Mouse (Mus musculus) urinary bladder, postnatal 36 days (tissue): ENCODE measurements around the gene Aldh1a1.
A peak's percentile ranks its signal among the peaks of the same experiment; 100 is the strongest.
"Not testable (repeated sequence)": the region's sequence is repeated elsewhere in the genome, so short reads cannot be mapped to it uniquely, and the experiment has no call there.

Source experiments
- DNase-seq, 2 experiments: peaks; one replicate each; pipeline ENCODE4 v3.0.0; 2022; ENCODE audit warnings: low spot score in 2 of 2, mixed read lengths in 1 of 2

Gene Aldh1a1

GRCm38 (mm10) chr19:20549409-20549808 lies 56.9 kb downstream of the Aldh1a1 start:
- no peak for DNase-seq

GRCm38 (mm10) chr19:20555365-20555764 lies 62.9 kb downstream of the Aldh1a1 start:
- no peak for DNase-seq

GRCm38 (mm10) chr19:20557211-20557610 lies 64.7 kb downstream of the Aldh1a1 start:
- DNase-seq, result no peak

GRCm38 (mm10) chr19:20558069-20558468 lies 65.6 kb downstream of the Aldh1a1 start:
- DNase-seq, result no peak

GRCm38 (mm10) chr19:20558544-20558943 lies 66.0 kb downstream of the Aldh1a1 start:
- DNase-seq, result no peak

GRCm38 (mm10) chr19:20558952-20559351 lies 66.4 kb downstream of the Aldh1a1 start:
- DNase-seq, result peak; percentile 20 to 22

- DNase-seq, result no peak
These were observed 67.4 kb downstream of the Aldh1a1 start for GRCm38 (mm10) chr19:20559952-20560351.

GRCm38 (mm10) chr19:20562396-20562795 lies 69.9 kb downstream of the Aldh1a1 start:
- no peak for DNase-seq

- no peak for DNase-seq
These were observed 73.8 kb downstream of the Aldh1a1 start for GRCm38 (mm10) chr19:20566294-20566693.

GRCm38 (mm10) chr19:20567039-20567438 lies 74.5 kb downstream of the Aldh1a1 start:
- no peak for DNase-seq

- DNase-seq, result no peak
These were observed 84.5 kb downstream of the Aldh1a1 start for GRCm38 (mm10) chr19:20576984-20577383.

- DNase-seq, result no peak
These were observed 84.9 kb downstream of the Aldh1a1 start for GRCm38 (mm10) chr19:20577429-20577828.

- DNase-seq, result peak in 1 of 2 experiments; percentile 11
These were observed 107.4 kb downstream of the Aldh1a1 start for GRCm38 (mm10) chr19:20599951-20600350.

GRCm38 (mm10) chr19:20601739-20602138 lies 109.2 kb downstream of the Aldh1a1 start:
- peak; percentile 18 to 43 for DNase-seq

- DNase-seq, result no peak
These were observed 110.7 kb downstream of the Aldh1a1 start for GRCm38 (mm10) chr19:20603212-20603611.

- no peak for DNase-seq
These were observed 111.4 kb downstream of the Aldh1a1 start for GRCm38 (mm10) chr19:20603866-20604265.

GRCm38 (mm10) chr19:20614252-20614930 lies 121.9 kb downstream of the Aldh1a1 start:
- no peak for DNase-seq

GRCm38 (mm10) chr19:20622434-20622833 lies 129.9 kb downstream of the Aldh1a1 start:
- DNase-seq, result no peak

GRCm38 (mm10) chr19:20623416-20623815 lies 130.9 kb downstream of the Aldh1a1 start:
- DNase-seq, result no peak

- no peak for DNase-seq
These were observed 138.5 kb downstream of the Aldh1a1 start for GRCm38 (mm10) chr19:20631020-20631419.

- DNase-seq, result no peak
These were observed 141.6 kb downstream of the Aldh1a1 start for GRCm38 (mm10) chr19:20633876-20634691.

GRCm38 (mm10) chr19:20644346-20644745 lies 151.8 kb downstream of the Aldh1a1 start:
- DNase-seq, result no peak

GRCm38 (mm10) chr19:20647496-20647895 lies 155.0 kb downstream of the Aldh1a1 start:
- DNase-seq, result not testable (repeated sequence)
